8 mouse cellular contexts compared by ENCODE assay signal in genomic region chr3:97900516-97901490, GRCm38 (mm10). TPM values are rescaled to one million over a fixed set of nuclear protein-coding genes. Genes with fewer than 3 reads are reported as not detected.
DNase-seq lines count a peak whose midpoint lies in the region; ATAC-seq and TF ChIP-seq lines count a peak whose summit lies in the region.

Sec22b (plus strand) TSS chr3:97901190.

- peak; percentile 93 for DNase-seq in ES-E14 (ENCODE audit: low read depth, low spot score)
- peak; percentile 87 for DNase-seq in cerebellum, adult 11-12 months
- peak; percentile 79 for DNase-seq in heart, postnatal 25 days (ENCODE audit: low spot score)
- DNase-seq in layer of hippocampus, adult 18-20 months (ENCODE audit: low spot score in 2 of 2): peak; percentile 87 to 95
- peak; percentile 87 for DNase-seq in lung, adult 2 months
- peak; percentile 71 to 80 for DNase-seq in thymus, adult 18-20 months

- no peak for TF ChIP-seq CTCF in lung, adult 2 months (IDR thresholded peaks at IDR 0.05; ENCODE audit: insufficient read depth, low read length)

- in situ Hi-C loops in ES-E14 (cut with MboI; ENCODE audit: low sequenced_read_pairs in 2 of 2, unreplicated experiment in 2 of 2): no loop called here

- H3K9me3 ChIP-seq in ES-E14 (ENCODE audit: control insufficient read depth, insufficient read depth, low read depth, low read length): no peaks in the 10 kb centered on the region
- H3K9me3 ChIP-seq in forebrain, embryonic 15.5 days: no peaks in the 10 kb centered on the region

- peak within 1 kb of the TSS; percentile 65; the same call in 1 of the 2 replicates for H3K27ac ChIP-seq in ES-E14 (ENCODE audit: insufficient read depth, low read depth, low read length, poor library complexity, severe bottlenecking)
- 0 out of 2 replicates have a peak within 1 kb of the TSS, but pooled peaks have one; percentile 36 for H3K27ac ChIP-seq in forebrain, embryonic 15.5 days (replicated peaks)

- H3K9ac ChIP-seq in ES-E14 (ENCODE audit: insufficient read depth, low read depth, low read length, poor library complexity, severe bottlenecking): peak within 1 kb of the TSS; percentile 99
- peak within 1 kb of the TSS; percentile 92 for H3K9ac ChIP-seq in forebrain, embryonic 15.5 days (replicated peaks)

- peak; percentile 85 for ATAC-seq in forebrain, embryonic 15.5 days (replicated peaks)
- ATAC-seq in neutrophil, adult 5-6 weeks (ENCODE audit: extremely low read depth, insufficient number of reproducible peaks, low FRiP score, poor library complexity, severe bottlenecking): peak; percentile 96

- H3K27me3 ChIP-seq in forebrain, embryonic 15.5 days: no peaks in the 10 kb centered on the region

- H3K36me3 ChIP-seq in ES-E14 (ENCODE audit: control insufficient read depth, insufficient read depth, low read length, poor library complexity, severe bottlenecking): no peaks in the 10 kb centered on the region
- H3K36me3 ChIP-seq in forebrain, embryonic 15.5 days: no peaks in the 10 kb centered on the region

- TF ChIP-seq POLR2A in lung, adult 2 months (IDR thresholded peaks at IDR 0.05; ENCODE audit: borderline replicate concordance, extremely low read depth, low read depth, low read length): peak; percentile 86

- intact Hi-C loops in heart, postnatal 25 days (cut with DNase I): loop anchor here (5.0 kb wide), 1 partner anchor 134 kb away; no protein-coding TSS in a partner anchor

- peak within 1 kb of the TSS; percentile 92 to 97 for H3K4me3 ChIP-seq in ES-E14 (ENCODE audit: insufficient read depth in 1 of 2, low read depth in 1 of 2, low read length in 2 of 2, poor library complexity in 1 of 2, severe bottlenecking in 1 of 2)
- peak within 1 kb of the TSS; percentile 95 for H3K4me3 ChIP-seq in forebrain, embryonic 15.5 days
- peak within 1 kb of the TSS; percentile 84 for H3K4me3 ChIP-seq in lung, adult 2 months (replicated peaks; ENCODE audit: extremely low read depth, low read depth, low read length)

- WGBS in forebrain, embryonic 15.5 days: 6% methylated on average over 41 of the region's 41 CpGs
- 2% methylated on average over 41 of the region's 41 CpGs for WGBS in lung, adult 2 months

- peak within 1 kb of the TSS; percentile 73 for H3K4me2 ChIP-seq in forebrain, embryonic 15.5 days (replicated peaks)

- H3K4me1 ChIP-seq in ES-E14 (ENCODE audit: control insufficient read depth in 2 of 2, insufficient read depth in 2 of 2, low read length in 2 of 2, poor library complexity in 1 of 2): peaks cover 0 to 5% of the 10 kb centered on the region in 2 experiments; a peak in 1 of 4 replicates
- peaks cover 22% of the 10 kb centered on the region for H3K4me1 ChIP-seq in forebrain, embryonic 15.5 days
- peaks cover 5% of the 10 kb centered on the region; the same call in 1 of the 2 replicates for H3K4me1 ChIP-seq in lung, adult 2 months (ENCODE audit: control insufficient read depth, insufficient read depth, low read length)

TF ChIP-seq in ES-E14, 5 proteins besides CTCF, POLR2A, EP300 and RAD21:
- TF ChIP-seq MAFK (IDR thresholded peaks at IDR 0.05; ENCODE audit: insufficient read depth, low read depth, low read length): no peak
- peak; percentile 86 for TF ChIP-seq HCFC1 (IDR thresholded peaks at IDR 0.05; ENCODE audit: borderline replicate concordance, insufficient read depth, low read length)
- TF ChIP-seq ZNF384 (IDR thresholded peaks at IDR 0.05; ENCODE audit: low read depth, low read length): no peak
- no peak for TF ChIP-seq ZC3H11A (IDR thresholded peaks at IDR 0.05; ENCODE audit: borderline replicate concordance, low read depth, low read length)
- TF ChIP-seq CHD2 (IDR thresholded peaks at IDR 0.05; ENCODE audit: low read depth, low read length): peak; percentile 60; the same call in 1 of the 2 replicates

RNA-seq across cellular contexts. Expression of gene Sec22b, which starts in this region (rescaled TPM):
- 29.1 and 44.4 TPM in 2 replicates for total RNA-seq in ES-E14 (2012; rRNA removed)
- 104 and 108 TPM in 2 replicates for polyA plus RNA-seq in forebrain, embryonic 15.5 days (2015; fragmentation: Nextera tagmentation; extraction: Ambion mirVana)
- 10 to 100 TPM; 40.8 to 45.4 TPM for total RNA-seq in heart, postnatal 25 days (2021)
- 10 to 100 TPM; 77.2 to 80.5 TPM for total RNA-seq in layer of hippocampus, adult 18-20 months (2021)
- polyA plus RNA-seq in lung, adult 2 months (2012; rRNA removed): 25.9 TPM in 2 replicates
- total RNA-seq in neutrophil, adult 5-6 weeks (2017): 35.7 and 42.1 TPM in 2 replicates

Comparison
In these comparisons a context has a peak if more than half of its experiments do, and no peak if none do; other contexts are left out.
1. Peak in every context shown above with its lines: DNase-seq, ATAC-seq, H3K4me3 ChIP-seq and H3K27ac ChIP-seq.